Mouse (Mus musculus): ENCODE measurements around the gene Gm5416. TPM values are rescaled to one million over a fixed set of nuclear protein-coding genes. Genes with fewer than 3 reads are reported as not detected.
"Not testable (repeated sequence)": the region's sequence is repeated elsewhere in the genome, so short reads cannot be mapped to it uniquely, and the experiment has no call there.

Gene Gm5416
- polyA plus RNA-seq, 1 experiment from 2014 or later, result not detected

DNA sequence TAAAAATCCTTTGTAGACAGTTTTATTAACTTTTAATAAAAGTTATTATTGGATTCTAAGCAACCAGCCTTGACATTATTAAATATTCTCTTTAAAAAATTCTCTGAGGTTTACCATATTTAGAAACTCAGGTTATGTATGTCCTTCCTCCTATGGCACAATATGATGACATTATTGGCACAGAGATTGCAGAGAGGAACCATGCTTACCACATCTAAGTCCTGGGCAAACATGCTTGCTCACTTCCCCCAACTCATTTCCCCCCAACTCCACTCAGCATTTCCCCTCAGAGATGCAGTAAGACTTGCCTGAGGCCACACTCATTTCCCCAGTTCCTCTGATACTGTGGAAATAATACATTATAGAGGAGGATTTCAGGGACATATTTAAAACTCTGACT, 50.4 kb downstream of the Gm5416 start:
- not testable (repeated sequence) for DNase-seq (ENCODE audit: low spot score); ATAC-seq (ENCODE audit: low read depth); H3K9ac ChIP-seq (ENCODE audit: low read depth, low read length)

More for the DNA sequence above, 50.4 kb downstream of the Gm5416 start:
- not testable (repeated sequence) for H3K4me1 ChIP-seq (ENCODE audit: control insufficient read depth, insufficient read depth, low read length); H3K36me3 ChIP-seq (ENCODE audit: control insufficient read depth, insufficient read depth, low read length); H3K9me3 ChIP-seq (ENCODE audit: control insufficient read depth, low read length); H3K27me3 ChIP-seq (replicated peaks; ENCODE audit: control insufficient read depth, insufficient read depth, low read length); H3K4me2 ChIP-seq (ENCODE audit: low read depth, low read length); H3K4me3 ChIP-seq (ENCODE audit: low read depth, low read length); H3K27ac ChIP-seq (replicated peaks; ENCODE audit: low read depth, low read length)

Other genes with a start within 250 kb of the Gm5416 start
- 40.4 and 42.0 TPM in 2 replicates for gene Kpna1, start 231.7 kb upstream of the Gm5416 start, polyA plus RNA-seq (2014; fragmentation: Nextera tagmentation; extraction: Ambion mirVana)
- gene Wdr5b, start 169.2 kb upstream of the Gm5416 start, polyA plus RNA-seq (2014; fragmentation: Nextera tagmentation; extraction: Ambion mirVana), result 9.7 and 12.2 TPM in 2 replicates
- gene Fam162a, start 138.8 kb upstream of the Gm5416 start, polyA plus RNA-seq (2014; fragmentation: Nextera tagmentation; extraction: Ambion mirVana), result 378 and 432 TPM in 2 replicates
- 68.9 and 69.6 TPM in 2 replicates for gene Ccdc58, start 138.7 kb upstream of the Gm5416 start, polyA plus RNA-seq (2014; fragmentation: Nextera tagmentation; extraction: Ambion mirVana)
- 2.3 and 3.6 TPM in 2 replicates for gene Csta1, start 79.2 kb upstream of the Gm5416 start, polyA plus RNA-seq (2014; fragmentation: Nextera tagmentation; extraction: Ambion mirVana)
- 1.6 and 2.0 TPM in 2 replicates for gene Stfa2l1, start 53.6 kb upstream of the Gm5416 start, polyA plus RNA-seq (2014; fragmentation: Nextera tagmentation; extraction: Ambion mirVana)
- gene Gm5483, start 26.2 kb upstream of the Gm5416 start, polyA plus RNA-seq (2014; fragmentation: Nextera tagmentation; extraction: Ambion mirVana), result 5.2 and 5.4 TPM in 2 replicates
- gene 2010005H15Rik, start 11.1 kb downstream of the Gm5416 start, polyA plus RNA-seq (2014; fragmentation: Nextera tagmentation; extraction: Ambion mirVana), result 0.37 and 1.2 TPM in 2 replicates
- 15.3 and 31.0 TPM in 2 replicates for gene Stfa1, start 66.5 kb downstream of the Gm5416 start, polyA plus RNA-seq (2014; fragmentation: Nextera tagmentation; extraction: Ambion mirVana)
- 1.2 TPM in 1 of 2 replicates, not detected in the other for gene BC117090, start 123.9 kb downstream of the Gm5416 start, polyA plus RNA-seq (2014; fragmentation: Nextera tagmentation; extraction: Ambion mirVana)
- gene BC100530, start 157.3 kb downstream of the Gm5416 start, polyA plus RNA-seq (2014; fragmentation: Nextera tagmentation; extraction: Ambion mirVana), result 50.8 and 126 TPM in 2 replicates
- 1.2 and 2.5 TPM in 2 replicates for gene Stfa2, start 198.1 kb downstream of the Gm5416 start, polyA plus RNA-seq (2014; fragmentation: Nextera tagmentation; extraction: Ambion mirVana)
- 17.0 and 42.9 TPM in 2 replicates for gene Stfa3, start 245.0 kb downstream of the Gm5416 start, polyA plus RNA-seq (2014; fragmentation: Nextera tagmentation; extraction: Ambion mirVana)